Mouse (Mus musculus) gastrocnemius, adult 18-20 months (tissue): Measurements from ENCODE around the gene Lypd4. TPM values are rescaled to one million over a fixed set of nuclear protein-coding genes. Genes with fewer than 3 reads are reported as not detected.
A peak's percentile ranks its signal among the peaks of the same experiment; 100 is the strongest.
"Not testable (repeated sequence)": the region's sequence is repeated elsewhere in the genome, so short reads cannot be mapped to it uniquely, and the experiment has no call there.

Source experiments
- DNase-seq: peaks from one replicate; pipeline ENCODE4 v3.0.0; 2021; ENCODE audit warnings: low spot score
- long read RNA-seq, 2 experiments: library from polyadenylated mRNA; stranded (forward); transcript quantifications; one replicate each; pipeline ENCODE4 v2.0.0; 2021
- total RNA-seq, 2 experiments: library from RNA; stranded (reverse); gene quantifications; 2 replicates each; pipeline ENCODE4 v1.2.3; 2021

Lypd4 gene
- not detected for total RNA-seq
- long read RNA-seq, experiment 1, result 0 reads
- long read RNA-seq, experiment 2, result 0 reads

DNA sequence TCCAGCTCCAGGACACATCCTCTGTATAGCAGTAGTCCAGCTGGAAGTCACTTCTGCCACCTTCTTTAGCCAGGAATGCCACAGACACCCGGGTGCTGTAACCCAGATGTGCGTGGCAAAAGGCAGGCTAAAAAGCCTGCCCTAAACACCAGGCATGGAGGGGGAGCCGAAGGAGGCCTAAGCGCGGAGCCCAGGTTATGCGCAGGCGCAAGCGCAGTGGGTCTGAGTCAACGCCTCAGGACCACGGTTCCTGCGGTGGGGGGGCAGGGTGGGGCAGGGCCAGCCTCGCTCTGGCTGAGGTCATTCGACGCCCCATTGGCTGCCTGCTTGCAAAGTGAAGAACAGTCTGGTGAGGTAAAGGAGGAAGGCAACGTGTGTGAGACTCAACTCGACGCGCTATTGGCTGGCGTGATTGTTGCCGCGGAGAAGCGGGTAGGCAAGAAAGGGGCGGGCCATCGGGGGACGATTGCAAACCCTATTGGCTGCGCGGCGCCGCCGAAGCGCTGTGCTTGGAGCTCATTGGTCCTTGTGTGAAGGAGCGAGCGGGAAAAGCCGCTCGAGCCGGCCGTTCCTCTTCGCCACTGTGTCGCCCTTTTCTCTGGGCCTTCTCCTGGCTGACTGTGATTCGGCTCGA, at the start of gene Lypd4, which contains the start of gene Dmrtc2:
Gene Lypd4 (minus strand): TSS at position 410 of the 634 bp plus-strand sequence.
Gene Dmrtc2 (plus strand): TSS at position 526 of the 634 bp plus-strand sequence.
- no peak for DNase-seq

- no peak for DNase-seq
Observed at GRCm38 (mm10) chr7:24918763-24919323, 49.1 kb upstream of the Lypd4 start.

DNA sequence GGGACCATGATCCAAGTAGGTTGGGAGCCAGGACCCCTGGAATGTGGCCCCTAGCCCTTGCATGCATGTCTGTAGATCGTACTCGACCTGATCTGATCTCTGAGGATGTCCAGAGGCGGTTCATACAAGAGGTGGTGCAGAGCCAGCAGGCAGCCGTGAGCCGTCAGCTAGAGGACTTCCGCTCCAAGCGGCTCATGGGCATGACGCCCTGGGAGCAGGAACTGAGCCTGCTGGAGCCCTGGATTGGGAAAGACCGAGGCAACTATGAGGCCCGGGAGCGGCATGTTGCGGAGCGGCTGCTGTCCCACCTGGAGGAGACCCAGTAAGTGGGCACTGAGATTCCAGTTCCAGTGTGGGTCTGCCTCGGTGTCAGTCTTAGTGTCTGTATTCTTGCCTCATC, 42.7 kb upstream of the Lypd4 start:
- no peak for DNase-seq

DNA sequence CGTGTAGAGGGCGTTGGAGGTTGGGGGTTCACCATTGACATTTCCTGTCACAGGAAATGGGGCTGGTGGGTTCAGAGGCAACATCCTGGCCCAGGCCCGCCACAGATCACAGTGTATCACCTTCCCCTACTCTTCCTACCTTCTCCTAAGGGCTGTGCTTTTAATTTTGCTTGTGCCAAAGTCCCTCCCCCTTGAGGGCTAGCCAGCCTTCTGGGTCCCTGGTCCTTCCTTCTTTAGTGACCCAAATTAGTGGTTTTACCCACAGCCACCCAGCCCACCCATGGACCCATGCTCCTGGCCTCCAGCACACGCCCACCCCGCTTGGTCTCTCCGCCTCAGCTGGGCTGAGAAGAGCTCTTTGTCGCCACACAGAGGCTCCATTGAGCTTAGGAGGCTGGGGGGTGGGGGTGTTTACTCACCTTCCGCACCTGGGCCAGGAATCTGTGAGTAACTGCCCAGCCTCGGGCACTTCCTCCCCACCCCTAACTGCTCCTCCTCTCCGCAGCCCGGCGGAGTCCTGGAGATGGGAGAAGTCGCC, 37.5 kb upstream of the Lypd4 start:
- DNase-seq, result no peak

DNA sequence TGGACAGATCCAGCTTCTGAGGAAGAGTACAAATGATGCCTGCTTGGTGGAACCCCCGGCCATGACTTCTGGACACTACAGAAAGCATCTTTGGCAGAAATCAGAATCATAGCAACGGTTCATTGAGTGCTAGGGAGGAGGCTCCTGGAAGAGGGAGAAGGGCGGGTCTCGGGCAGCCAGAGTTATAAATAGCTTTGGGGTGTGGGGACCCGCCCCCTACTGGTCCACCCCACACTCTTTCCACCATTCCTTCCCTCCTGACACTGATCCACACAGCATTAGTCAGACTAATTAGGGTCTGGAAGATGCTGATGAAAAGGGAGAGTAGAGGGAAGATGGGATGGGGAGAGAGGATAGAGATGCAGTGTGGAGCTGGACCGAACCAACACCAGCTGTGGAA, 36.8 kb upstream of the Lypd4 start:
- no peak for DNase-seq

DNA sequence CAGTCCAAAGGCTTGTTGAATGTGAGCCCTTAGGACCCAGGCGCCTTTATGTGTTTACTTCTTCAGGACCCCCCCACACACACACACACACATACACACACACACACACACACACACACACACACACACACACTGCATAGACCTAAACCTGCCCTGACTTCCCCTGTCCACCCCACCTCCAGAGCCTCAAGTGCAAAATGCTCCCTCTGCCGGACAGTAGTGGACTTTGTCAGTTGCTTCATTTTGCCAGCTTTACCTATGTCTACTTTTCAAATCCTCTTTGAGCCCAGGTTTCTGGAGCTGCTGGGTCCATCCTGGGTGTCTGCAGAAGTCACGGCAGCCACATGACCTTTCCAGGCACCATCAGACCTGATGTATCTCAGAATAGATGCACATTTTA, 35.2 kb upstream of the Lypd4 start:
- peak; percentile 52 for DNase-seq

DNA sequence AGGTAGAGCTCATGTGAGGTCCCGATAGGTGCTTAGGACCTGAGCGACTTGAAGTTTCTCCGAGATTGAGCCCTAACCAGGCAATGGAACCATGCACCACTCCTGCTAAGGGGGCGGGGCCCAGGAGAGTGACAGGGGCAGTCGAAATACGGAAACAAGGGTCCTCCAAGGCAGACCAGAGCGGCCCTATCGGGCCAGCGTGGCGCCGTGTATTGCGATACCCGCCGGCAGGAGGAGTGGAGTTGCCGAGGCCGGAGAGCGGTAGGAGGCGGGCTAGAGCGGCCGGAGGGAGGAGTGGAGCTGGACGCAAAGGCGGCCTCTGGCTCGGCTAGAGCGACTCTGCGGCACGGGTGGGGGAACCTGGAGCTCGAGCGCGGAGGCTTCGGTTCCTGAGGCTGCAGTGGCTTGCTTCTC, 34.3 kb upstream of the Lypd4 start:
- peak; percentile 98 for DNase-seq

DNA sequence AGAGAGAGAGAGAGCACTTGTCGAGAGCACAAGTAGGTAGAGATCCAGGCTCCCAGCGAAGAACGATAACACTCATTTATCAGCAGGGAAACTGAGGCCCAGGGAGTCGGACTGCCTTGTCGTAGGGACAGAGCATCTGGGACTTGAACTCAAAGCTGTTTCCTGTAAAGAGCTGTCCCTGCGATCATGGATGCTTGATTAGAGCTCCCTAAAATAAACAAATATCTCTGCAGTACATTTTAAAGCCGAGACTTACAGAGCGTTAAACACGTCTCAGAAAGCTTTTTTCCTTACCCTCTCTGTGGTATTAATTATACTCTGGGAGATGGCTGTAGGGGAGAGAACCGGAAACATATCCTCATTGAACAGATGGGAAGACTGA, 33.7 kb upstream of the Lypd4 start:
- DNase-seq, result no peak

DNA sequence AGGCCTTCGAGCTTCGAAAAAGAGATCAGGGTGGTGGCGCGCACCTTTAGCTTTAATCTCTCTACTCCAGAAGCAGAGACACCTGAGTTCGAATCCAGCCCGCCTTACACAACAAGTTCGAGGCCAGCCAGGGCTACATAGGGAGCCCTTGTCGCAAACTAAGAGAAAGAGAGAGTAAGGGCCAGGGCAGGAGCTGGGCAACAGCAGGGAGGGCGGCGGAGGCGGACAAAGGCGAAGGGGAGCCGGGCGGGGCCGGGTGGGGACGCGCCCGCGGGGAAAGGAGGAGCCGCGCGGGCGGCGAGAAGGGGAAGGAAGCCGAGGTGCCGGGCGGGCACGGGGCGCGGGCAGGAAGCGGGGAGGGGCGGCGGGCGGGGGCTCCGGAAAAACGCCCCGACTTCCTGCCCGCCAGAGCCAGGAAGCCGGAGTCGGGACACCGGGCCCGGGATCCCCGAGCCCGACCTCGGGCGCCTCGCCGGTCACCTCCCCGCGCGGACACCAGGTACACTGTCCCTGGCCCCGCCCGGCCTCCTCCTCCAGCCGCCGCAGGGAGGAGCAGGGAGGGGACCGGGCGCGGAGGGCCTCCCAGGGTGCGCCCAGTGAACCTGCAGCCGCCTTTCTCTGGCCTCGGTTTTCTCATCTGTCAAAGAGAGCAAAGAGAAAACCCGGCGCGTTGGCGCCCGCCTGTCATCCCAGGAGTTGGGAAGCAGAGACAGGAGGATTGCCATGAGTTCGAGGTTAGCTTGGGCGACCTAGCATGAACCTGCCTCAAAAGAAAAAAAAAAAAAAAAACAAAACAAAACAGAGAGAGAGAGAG, 33.1 kb upstream of the Lypd4 start, which contains the start of gene Arhgef1:
Gene Arhgef1 (plus strand): TSS at position 283 of the 814 bp plus-strand sequence.
- DNase-seq, result peak; percentile 47

GRCm38 (mm10) chr7:24902264-24902629, 32.5 kb upstream of the Lypd4 start:
- DNase-seq, result no peak

DNA sequence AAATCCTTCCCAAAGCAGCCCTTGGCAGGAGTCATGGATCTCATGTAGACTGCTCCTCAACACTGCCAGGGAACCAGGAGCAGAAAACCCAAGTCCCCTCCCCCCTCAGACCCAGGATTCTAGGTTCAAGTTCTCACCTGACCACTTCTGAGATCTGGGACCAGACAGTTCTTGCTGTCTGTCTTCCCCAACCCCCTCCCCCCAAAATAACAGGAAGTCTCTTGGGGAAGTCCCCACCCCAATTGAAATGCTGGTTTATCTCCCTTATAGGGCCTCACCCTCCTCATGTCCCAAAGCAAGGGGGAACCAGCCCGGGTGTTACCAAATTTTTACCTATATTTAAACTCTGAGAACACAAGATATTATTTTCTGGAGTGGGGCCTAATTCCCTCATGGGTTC, 32.1 kb upstream of the Lypd4 start:
- no peak for DNase-seq

DNA sequence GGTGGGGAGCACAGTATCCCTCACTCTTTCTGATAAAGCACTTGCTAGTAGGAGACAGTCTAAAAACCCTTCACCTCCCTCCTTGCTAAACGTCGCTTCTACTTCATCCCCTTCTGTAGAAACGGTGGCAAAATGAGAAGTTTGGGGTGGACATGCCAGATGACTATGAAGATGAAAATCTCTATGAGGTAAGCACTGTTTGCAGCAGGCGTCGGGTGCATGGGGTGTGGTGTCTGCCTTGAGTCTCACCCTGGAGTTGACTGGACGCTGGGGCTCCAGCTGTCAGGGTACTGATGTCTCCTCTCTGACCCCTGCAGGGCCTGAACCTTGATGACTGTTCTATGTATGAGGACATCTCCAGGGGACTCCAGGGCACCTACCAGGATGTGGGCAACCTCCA, 31.4 kb upstream of the Lypd4 start:
- no peak for DNase-seq

DNA sequence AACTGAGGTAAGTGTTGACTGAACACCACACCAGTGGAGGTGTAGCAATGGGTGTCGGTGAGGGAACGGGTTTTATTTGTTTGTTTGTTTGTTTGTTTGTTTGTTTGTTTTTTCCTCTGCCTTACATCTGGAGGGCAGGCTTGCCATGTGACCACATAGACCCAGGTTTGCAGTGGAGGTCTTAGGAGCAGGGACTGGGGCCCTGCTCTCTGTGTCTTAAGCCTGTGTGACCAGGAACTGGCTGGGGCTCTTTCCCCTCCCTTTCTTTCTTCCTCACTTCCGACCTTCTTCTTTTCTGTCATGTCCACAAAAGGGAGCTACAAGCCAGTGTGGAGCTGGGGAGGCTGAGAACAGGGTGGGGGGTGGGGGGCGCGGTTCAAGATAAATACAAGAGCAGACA, 28.2 kb upstream of the Lypd4 start:
- no peak for DNase-seq

DNA sequence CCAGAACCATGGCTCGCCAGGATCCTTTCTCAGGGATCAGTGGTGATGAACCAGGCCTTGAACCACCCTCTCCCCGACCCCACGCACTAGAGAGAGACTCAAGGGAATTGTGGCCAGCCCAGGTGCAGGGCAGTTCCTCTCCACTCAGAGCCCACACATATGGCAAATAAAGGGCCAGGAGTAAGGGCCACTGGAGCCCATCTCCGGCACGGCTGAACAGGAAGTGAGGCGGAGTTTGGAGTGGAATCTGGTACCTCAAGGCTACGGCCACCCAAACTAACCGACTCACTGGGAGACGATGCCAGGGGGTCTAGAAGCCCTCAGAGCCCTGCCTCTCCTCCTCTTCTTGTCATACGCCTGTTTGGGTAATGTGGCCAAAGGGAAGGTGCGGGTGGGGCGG, 27.5 kb upstream of the Lypd4 start, which contains the start of gene Cd79a:
Gene Cd79a (plus strand): TSS at position 158 of the 400 bp plus-strand sequence.
- no peak for DNase-seq

DNA sequence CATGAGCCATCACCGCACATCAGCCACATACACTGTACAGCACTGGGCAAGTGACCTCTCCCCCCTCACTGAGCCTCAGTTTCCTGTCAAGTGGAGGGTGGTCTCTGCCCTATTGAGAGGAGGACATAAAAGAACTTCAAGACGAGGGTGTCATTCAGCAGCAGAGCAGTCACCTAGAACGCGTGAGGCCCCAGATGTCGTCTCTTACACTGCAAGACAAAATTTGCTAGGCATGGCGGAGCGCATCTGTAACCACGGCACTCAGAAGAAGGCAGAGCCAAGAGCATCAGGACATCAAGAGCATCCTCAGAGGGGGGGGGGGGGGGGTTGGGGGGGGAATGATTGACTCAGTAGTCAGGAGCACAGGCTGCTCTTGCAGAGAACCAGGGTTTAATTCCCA, 26.5 kb upstream of the Lypd4 start:
- DNase-seq, result no peak

GRCm38 (mm10) chr7:24895749-24896148, 26.0 kb upstream of the Lypd4 start:
- not testable (repeated sequence) for DNase-seq

DNA sequence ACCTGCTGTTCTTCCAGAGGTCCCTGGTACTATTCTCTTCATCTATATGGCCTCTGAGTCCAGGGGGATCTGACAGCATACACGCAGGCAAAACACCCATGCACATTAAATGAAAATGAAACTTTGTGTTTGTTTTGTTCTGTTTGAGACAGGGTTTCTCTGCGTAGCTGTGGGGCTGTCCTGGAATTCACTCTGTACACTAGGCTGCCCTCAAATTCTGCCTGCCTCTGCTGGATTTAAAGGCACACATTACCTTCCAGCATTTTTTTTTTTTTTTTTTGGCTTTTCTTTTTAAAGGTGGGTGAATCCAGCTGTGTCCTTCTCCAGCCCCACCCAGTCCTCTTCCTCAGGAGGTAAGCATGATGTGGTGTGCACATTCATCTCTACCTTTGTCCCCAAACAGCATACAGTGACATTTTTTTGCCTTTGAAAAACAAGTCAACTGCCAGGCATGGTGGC, 22.4 kb upstream of the Lypd4 start:
- DNase-seq, result no peak

GRCm38 (mm10) chr7:24891241-24892124, 21.7 kb upstream of the Lypd4 start:
- DNase-seq, result no peak

DNA sequence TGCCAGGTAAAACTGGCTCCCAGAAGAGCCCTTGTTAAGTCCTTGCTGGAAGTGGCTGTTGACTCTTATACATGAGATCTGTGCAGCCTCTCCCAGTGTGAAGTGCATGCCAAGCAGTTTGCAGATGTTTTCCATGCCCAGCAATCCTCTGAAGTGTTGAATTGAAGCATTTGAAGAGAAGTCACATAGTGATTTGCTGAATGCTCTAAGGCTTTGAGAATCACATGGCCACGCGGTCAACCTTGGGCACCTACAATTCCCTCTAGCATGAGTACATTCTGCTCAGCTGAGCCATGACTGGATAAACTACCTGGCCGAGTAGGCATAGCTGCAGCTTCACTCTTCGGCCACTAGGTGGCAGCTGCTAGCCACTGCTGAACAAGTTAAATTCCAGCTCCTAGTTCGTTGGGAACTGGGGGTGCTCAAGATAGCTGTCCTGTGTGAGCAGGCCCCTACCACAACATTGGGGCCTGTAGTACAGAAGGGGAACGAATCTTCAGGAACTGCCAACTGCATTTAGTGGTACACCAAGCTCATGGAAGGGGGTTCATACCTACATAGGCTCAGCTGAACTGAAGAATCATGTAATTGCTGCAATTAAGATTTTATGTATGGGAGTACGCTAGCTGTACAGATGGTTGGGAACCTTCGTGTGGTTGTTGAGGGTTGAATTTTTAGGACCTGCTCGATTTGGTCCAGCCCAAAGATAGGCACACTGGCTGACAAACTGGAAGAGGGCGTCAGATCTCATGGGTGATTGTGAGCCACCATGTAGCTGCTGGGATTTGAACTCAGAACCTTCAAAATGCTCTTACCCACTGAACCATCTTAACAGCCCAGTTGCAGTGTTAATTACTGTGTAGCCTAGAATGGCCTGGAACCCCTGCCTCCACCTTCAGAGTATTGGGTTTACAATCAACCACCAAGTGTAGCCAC, 20.8 kb upstream of the Lypd4 start:
- peak; percentile 75 for DNase-seq
